Mouse (Mus musculus) spleen, postnatal 36 days (tissue): ENCODE data around the gene Rps6kl1.
A peak's percentile ranks its signal among the peaks of the same experiment; 100 is the strongest.

Experiments
- DNase-seq, 2 experiments: peaks; one replicate each; pipeline ENCODE4 v3.0.0; 2022; ENCODE audit warnings: low spot score in 2 of 2, mixed read lengths in 1 of 2

The Rps6kl1 gene

DNA sequence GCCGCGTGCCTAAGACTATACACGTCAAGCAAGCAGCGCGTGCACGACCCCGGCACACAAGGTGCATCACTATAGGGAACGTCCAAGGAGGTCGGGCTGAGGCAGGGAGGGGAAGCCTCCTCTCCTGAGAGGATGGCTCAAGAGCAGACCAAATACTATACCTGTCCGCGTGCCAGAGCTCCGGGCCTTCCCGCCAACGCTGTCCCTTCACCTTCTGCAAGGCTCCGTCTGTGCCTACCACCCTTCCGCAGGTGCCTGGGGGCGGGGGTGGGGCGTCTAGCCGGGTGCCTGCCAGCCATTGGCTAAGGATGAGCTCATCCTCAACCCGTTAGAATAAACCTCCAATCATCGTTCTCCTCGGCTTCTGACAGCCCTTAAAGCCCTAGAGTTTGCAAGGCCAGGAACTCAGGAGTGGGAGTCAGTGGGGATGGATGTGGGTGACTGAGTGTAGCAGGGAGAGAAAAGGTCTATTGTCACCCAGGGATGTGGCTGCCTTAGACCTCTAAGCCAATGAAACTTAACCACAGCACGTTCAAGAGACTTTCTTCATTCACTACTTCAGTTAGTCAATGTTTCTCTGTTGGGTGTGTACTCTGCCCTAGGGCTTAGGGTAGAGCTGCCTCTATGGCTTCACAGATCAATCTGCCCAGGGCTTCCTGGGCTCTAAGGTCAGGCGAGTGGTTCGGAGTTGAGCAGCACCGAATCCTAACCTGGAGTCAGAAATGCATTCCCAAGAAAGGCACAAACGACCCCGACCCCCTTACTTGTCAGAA, at the start of gene Rps6kl1:
Rps6kl1 (minus strand) TSS at position 263 of the 773 bp plus-strand sequence.
- DNase-seq = peak; percentile 34 to 45

DNA sequence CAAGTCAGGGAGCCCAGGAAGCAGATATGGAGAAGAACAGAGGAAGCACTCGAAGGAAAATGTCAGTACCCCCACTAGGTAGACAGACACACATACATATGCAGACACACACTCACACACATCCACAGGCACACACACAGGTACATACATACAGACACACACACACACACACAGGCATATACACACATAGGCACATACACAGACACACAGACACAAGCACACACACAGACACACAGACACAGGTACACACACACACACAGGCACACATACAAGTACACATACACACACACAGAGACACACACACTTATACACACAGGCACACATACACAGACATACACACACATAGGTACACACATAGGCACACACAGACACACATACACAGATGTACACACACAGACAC, 48.9 kb upstream of the Rps6kl1 start:
- no peak for DNase-seq

DNA sequence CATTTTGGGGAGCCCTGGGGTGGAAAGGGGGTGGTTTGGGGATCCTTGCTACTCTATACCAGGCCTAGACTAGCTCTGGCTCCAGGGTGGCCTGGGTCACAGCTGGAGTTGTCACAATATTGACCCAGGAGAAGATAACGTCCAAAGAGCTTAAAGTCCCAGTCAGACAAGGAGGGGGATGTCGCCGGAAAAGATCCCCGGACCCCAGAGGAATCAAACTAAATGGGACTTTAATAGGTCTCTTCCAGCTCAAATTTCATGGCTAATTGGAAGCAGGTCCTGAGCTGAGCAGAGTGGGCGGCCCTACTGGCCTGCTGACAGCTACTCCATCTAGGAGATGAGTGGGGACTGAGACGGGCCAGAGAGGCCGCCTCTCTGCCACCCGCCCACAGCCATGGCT, 46.9 kb upstream of the Rps6kl1 start:
- no peak for DNase-seq

DNA sequence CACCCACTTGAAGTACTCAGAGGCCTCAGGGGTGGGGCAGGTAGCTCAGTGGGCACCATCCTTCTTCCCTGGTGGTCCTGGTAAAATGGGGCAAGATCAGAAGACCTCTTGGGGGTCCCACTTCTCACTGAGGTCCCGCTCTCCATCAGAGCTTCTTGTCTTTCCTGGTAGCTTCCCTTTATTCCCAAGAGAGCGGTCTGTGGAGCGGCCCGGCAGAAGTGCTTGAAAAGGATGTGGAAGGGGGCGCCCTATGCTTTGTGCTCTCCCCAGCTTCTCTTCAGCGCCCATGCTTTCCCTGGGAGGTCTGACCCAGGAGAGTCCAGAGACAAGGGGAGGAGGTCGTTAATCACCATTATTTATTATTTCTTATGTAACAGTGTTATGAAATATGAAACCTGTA, 46.3 kb upstream of the Rps6kl1 start:
- no peak for DNase-seq

DNA sequence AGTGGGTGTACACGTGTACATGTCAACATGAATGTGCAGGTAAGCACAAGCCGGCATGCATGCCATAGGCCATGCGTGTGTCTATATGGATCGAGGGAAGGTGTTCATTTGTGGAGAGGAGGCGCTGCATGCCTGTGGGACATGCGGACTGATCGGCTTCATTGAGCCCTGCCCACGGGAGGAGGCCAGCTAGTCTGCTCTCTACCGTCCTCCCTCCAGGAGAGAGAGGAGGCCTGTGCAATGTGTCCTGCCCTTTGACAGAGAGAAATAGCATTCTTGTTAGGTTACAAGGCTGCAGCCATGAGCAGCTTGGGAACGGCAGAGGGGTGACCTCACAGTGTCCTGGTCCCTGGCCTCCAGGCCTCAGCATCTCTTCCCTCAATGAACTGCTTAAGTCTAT, 45.1 kb upstream of the Rps6kl1 start:
- no peak for DNase-seq

DNA sequence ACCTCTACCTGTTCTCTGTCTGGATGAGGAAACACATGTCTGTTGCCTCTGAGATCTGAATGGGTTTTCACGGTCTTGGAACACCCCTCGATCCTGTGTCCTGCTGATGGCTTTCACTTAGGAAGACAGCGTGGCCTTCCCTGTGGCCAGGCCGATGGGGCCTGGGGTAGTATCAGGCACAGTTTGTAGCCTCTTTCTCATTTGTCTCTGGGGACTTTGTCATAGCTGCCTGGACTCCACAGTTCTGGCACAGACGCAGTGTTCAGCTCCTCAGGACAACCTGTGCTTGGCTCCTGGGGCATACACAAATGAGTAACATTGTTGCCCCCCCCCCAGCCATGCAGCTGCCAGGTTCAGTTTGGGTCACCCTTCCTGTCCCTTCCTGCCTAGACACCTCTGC, 44.0 kb upstream of the Rps6kl1 start:
- DNase-seq = no peak

DNA sequence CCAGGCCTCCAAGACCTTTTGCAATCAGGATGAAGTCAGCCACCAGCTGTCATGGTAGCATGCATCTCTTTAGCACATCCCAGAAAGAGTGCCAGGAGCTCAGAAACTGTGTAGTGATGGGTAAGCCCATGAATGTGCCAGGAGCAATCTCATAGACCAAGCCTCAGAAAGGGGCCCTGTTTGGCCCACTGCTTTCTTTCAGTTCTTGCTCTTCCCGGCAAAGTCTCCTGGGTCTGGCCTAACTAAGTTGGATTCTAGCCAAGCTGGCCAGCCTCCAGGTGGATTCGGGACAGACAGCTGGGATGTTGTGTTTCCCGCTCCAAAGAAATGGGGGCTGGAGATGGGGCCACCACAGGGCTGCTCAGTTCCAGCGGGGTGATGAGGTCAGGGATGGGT, 43.6 kb upstream of the Rps6kl1 start:
- DNase-seq = no peak

DNA sequence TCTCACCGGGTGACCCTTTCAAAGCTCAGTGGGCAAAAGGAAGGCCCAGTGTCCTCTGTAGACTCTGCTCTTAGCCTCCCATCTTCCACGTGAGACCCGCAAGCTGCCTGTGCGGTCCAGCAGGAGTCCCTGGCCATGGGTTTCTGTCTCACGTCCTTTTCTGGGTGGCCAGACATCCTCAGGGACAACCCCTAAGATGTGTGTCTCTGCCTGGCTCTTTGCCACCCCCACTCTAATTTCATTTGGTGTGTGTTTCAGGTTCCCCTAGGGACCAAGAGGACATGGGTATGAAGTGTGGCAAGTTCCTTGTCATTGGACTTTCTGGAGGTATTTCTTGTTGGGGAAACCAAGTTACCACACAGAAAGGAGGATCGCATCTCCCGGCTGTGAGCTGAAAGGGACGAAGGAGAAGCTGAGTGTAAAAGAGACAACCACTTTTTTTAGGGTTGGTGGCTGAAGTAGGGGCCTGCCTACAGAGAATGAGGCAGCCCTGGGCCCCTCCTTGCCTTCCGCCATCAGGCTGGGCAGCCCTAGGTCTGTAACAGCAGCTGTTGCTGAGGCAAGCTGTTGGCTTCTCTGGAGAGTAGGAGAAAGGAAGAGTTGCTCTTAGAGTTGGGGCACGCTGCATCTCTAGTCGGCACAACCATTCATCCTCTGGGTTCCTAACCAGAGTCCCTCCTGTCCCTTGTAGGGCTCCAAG, 43.0 kb upstream of the Rps6kl1 start:
- DNase-seq = no peak

DNA sequence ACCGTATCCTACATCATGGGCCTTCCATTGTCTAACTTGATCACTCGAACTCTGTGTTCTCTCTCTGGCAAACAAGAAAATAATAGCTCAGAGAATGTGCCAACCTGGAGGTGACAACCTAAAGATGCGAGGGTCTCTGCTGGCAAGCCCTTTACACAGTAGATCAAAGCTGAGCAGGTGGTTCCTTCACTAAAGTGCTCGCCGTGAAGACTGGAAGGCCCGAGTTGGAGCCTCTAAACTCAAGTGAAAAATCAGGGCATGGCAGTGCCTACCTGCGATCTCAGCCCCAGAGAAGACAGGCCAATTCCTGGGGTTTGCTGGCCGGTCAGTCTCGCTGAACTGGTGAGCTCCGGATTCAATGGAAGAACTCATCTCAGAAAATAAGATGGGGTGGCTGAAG, 42.1 kb upstream of the Rps6kl1 start:
- DNase-seq = no peak

DNA sequence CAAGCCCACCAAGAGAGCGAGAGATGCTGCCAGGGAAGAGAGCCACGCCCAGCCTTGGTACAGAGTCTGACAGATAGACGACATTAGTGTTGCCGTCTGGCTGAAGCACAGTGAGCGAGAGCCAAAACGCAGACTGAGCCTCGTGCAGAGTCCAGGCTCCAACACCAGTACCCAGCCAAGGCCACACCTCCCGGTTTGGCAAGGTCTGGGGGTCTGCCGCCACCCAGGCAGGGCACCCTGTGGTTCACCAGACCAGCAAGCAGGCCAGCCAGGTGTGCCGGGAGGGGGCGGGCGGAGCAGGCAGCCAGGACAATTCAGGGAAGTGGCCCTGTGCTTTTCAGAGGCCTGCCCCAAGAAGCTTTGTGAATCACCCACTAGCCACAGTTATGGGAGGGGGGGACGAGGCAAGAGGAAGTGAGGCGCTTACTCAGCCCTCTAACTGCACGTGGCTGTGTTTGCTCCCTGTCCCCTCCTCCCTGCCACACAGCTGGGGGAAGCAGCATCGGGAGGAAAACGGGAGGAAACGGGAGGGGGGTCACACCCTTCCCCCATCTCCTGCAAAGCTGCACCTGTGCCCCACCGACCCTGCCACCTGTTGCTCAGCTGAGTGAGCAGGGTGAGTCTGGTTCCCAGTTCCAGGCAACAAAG, 41.5 kb upstream of the Rps6kl1 start:
- peak; percentile 47 to 57 for DNase-seq

DNA sequence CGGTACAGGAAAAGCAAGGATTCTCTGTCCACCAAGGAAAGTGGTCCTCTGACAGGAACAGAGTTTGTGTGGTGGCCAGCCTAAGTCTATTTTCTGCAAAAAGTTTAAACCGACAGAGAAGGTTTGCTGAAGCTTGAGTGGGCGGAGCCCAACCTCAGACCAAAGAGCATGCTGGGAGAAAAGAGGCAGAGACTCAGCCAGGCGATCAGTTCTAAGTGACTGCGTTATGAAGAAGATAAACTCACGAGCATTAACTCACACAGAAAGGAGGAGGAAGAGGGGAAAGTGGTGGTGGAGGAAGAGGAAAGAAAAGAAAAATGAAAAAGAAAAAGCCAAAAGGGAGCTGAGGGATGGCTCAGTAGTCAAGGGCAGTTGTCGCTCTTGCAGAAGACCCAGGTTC, 39.2 kb upstream of the Rps6kl1 start:
- DNase-seq = no peak

DNA sequence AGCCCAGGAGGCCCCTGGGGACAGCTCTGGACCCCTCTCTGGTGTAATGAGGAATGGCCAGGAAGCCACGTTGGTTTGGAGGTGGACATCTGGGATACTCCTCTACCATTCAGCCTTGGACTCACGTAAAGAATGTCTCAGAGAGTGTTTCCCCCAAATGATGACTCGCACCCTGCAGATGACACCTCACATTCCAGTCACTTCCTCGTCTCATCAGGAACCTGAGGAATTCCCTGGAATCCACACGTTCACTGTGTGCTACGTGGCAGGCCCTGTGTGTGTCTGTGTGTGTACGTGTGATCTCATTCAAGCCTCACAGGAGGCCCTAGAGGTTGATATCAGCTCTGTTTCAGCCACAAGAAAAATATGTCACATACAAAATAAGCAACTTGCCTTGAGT, 35.3 kb upstream of the Rps6kl1 start:
- no peak for DNase-seq

DNA sequence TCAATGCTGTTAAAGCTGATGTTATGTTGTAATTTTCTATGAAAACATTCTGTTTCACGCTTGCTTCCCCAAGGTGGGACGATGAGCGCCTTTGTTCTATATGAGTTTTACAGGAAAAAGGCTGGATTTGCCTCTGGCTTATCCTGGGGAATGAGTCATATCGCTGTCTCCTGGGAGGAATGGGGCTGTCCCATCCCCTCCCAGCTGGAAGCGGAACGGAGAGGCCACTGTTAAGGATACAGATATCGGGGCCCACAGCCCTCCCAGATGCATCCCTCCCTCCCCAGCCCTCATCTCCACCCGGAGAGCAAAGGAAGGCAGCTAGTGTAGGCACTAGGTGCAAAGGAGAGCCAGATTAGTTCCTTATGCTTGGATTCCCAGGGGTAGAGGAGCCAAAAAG, 34.7 kb upstream of the Rps6kl1 start:
- no peak for DNase-seq

DNA sequence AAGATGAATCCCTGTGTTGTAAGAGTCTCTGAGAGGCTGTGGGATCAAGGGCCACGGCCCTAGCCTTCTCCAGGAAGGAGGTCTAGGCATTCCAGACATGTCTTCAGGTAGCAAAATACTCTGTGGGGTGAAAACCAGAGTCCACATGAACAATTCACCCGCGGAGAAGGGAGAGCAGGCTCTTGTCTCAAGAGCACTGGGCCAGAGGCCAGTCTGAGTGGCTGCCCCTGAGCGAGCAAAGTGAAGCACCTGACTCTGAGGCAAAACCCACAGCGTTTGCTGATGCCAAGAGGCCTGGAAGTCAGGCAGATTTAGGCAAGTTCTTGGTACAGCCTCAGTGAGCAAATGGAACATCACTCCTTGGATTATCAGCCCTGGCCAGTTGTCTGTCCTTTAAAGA, 33.1 kb upstream of the Rps6kl1 start:
- no peak for DNase-seq

DNA sequence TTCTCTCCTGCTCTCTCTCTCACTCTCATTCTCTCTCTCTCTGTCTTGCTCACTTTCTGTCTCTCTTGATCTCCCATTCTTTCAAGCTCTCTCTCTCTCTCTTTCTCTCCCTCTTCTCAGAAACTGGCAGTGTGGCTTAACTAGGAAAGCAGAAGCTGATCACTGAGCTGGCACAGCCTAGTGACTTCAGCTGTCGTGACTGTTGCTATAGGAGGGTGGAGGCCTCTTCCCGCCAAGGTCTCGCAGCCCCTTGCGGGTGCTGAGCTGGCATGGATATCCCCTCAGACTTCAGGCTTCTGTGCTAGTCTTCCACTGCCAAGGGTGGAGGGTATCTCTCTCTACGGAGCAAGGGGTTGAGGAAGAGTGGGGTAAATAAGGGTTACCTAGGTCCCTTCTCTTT, 31.8 kb upstream of the Rps6kl1 start:
- no peak for DNase-seq

DNA sequence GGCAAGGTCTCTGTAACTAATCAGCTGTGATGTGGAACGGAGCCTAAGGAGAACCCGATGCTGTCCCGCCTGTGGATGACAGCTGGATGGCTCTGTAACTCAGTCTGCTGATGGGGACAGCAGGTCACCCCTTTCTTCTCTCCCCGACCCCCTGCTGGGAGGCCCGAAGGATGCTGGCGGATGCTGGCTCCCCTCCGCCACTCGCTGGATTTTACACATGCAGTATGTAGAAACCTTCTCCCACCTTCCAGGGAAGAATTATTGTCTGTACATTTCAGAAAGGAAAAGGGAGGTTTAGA, 31.2 kb upstream of the Rps6kl1 start:
- DNase-seq = no peak

DNA sequence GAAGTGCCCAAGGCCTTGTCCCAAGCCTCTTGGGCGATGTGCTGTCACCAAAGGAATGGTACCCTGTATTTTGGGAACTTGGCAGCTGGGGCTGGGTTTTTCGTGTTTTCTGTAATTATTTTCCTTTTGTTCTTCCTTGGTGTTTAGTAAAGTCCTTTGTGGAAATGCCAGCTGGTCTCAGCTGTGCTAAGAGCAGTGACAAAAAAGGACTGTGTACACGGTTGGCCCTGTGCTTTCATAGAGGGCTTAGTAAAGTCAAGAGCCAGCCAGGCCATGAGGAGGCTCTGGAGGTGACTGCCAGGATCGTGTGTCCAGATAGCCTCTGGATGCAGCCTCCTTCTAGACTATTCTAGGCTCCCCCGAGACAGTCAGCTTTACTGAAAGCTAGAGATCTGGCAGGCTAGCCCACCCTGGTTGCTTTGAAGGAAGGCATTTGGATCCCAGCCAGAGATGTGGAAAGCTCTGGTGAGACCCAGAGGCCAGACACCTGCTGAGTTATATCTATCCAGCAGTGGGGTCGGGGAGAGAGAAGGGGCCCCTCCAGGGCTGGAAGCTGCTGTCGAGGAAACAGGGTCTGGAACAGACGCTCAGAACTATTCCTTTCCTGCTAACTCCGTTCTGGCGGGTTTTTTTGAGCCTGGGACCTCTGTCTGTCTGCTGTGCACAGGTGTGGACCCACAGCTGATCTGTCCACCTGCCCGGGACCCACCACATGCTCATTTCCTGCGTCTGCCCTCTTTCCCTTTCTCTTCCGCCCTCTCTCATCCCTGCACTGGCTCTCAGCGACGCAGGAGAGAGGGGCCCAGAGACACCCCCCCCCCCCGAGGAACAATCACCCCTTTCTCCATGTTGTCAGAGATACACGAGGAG, 30.6 kb upstream of the Rps6kl1 start:
- no peak for DNase-seq

DNA sequence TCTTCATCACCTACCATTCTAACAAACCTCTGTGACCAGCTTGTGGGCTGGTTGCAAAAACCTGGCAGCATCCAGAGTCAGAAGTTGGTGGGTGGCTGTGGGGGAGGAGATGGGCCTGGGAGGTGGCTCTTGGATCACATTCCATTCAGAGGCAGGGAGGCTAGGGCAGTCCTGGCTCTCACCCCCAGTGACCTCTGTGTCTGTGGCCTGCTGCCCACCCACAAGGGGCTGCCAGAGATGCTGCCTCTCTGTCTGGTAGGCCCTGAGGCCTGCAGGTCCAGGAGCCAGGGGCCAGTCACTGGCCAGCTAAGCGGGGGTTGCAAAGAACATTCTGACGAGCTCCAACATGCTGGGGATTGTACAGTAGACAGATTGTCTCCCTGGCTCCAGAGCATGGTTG, 27.2 kb upstream of the Rps6kl1 start:
- DNase-seq = no peak

DNA sequence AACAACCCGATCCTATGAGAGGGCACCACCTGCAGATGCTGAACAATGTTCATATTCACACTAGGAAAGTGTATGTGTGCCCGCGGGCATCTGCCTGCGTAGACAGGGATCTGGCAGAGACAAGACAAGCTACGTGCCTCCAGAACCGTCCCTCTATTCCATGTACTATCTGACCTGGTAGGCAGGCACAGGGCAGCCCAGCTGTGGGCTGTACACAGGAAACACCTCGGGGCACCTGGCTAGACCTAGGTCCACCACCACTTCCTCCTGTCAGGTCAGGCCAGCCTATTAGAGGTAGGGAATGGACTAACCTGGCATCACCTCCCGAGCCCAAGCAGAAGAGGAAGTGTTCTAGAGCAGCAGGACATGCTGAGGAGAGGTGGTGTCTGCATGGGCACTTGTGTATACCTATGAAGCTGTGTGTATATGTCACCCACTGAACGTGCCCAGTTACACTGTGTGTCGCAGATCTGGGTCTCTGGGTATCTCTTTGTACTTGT, 26.7 kb upstream of the Rps6kl1 start, which contains the start of gene Pgf:
Pgf (minus strand) TSS at position 51 of the 500 bp plus-strand sequence.
- no peak for DNase-seq

DNA sequence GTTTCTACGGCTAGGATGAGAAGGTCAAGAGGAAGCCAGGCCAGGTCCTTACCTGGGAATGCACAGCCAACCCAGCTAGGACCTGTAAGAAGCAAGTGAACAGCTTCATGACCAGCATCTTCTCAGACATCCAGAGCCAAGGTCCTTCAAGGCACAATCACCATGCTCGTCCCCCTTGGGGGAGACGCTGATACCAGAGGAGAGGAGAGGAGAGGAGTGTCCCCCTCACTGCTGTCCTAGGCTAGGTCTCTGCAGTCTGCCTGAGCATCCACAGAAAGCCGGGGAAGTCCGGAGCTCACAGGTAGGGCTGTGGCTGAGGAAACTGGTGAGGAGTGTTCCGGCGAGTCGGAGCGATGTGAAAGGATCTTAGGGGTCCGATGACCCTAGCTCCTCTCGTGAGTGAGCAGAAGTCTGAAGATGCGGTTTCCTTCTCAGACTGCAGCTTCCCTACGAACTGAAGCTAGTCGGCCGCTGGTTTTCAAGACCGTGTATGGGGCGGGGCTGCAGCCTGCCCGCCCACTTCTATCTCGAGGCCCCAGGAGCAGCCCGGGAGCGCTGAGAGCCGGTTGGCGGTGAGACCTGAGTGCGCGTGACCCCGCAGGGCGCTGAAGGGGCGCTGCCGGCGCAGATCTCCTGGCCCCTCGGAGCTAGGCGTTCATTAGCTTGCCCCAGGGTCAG, 25.9 kb upstream of the Rps6kl1 start:
- peak; percentile 37 to 47 for DNase-seq
